Mouse (Mus musculus): Measurements from ENCODE around the gene Foxc2.

Gene Foxc2

DNA sequence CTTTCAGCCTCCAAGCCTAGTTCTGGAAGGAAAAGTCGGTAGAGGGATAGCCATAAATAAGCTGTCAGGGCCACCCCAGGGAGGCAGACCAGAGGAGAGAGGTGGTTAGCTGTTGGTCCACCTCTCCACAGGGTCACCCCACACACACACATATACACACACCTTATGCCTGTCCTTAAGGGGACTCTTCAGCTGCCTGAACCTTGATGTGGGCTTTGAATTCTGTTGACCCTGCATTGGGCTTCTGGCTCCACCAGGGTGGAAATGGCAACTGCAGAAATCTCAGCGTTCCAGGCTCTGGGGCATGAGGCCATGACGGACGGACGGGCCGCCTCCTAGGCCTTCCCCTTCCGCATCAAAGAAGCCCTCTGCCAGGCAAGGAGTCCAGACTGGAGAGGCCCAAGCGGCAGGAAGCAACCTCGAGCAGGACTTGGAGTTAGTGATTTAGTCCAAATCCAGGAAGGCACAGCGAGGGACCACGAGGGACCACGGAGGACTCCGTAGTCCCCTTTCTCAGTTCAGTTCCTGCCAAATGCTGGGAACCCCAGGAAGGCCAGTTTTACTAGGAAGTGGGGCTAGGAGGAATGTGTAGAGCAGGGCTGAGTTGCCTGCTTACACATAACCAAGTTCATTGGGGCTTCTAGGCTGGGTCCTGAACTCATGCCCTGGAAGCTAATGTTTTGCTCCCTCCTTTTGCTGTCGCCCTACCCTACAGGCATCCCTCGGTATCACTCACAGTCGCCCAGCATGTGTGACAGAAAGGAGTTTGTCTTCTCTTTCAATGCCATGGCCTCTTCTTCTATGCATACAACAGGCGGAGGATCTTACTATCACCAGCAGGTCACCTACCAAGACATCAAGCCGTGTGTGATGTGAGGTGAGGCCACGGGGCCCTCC lies 29.7 kb upstream of the Foxc2 start:
- no peak for DNase-seq (ENCODE audit: low spot score in 2 of 2)

- DNase-seq (ENCODE audit: low spot score in 2 of 2): no peak
Observed at GRCm38 (mm10) chr8:121088281-121088680, 27.7 kb upstream of the Foxc2 start.

DNA sequence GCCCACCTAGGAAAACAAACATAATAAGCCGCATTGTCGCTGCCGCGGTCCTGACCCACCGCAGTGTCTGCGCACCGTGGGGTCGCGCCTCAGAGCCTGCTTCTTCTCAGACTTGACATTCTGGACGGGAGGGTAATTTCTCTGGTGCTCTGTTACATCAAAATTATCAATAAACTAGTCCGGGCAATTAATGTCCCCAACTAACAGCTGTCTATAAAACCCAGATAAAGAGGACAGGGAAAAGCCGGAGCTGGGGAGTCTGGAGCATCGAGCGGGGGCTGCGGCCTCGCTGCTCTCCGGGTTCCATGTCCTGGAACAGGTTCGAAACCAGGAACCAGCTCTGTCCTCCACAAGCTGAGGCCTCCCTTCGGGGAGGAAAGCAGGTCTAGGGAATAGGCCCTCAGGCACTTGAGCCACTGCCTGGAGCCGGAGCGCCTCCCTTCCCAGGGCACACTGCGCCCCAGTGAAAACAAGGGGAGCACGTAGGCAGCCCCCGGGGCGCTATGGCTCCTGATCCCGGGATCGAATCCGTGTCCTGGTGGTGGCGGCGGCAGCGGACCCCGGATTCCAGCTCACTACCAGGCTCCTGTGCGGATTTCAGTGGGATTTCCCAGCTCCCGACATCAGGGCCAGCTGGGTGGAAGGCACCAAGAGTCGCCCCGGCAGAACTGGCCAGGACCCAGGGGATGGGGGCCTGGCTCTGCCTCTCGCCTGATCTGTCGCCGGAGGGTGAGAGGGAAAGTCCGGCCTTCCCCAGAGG lies 26.9 kb upstream of the Foxc2 start:
- no peak for DNase-seq (ENCODE audit: low spot score in 2 of 2)

GRCm38 (mm10) chr8:121089631-121090380 lies 26.2 kb upstream of the Foxc2 start:
- no peak for DNase-seq (ENCODE audit: low spot score in 2 of 2)

- DNase-seq (ENCODE audit: low spot score in 2 of 2): no peak
Observed at GRCm38 (mm10) chr8:121090716-121091115, 25.3 kb upstream of the Foxc2 start.

DNA sequence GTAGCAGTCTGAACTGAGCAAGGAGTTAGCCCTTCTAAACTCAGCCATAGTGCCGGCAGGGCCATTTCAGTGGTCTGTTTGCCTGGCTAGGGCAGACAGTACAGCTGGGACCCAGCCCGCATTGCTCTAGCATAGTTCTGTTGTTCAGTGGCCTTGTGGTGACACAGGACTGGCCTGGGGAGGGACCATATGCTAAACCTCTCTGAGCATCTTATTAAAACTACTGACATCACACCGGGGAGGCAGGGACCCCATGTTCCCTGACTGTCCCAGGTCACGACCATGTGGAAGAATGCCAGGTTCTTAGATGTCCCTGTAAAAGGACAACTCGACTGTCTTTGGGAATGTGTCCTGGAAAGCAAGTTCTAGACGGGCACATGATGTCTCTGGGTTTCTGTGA lies 23.8 kb upstream of the Foxc2 start:
- DNase-seq (ENCODE audit: low spot score in 2 of 2): no peak

GRCm38 (mm10) chr8:121092627-121093026 lies 23.3 kb upstream of the Foxc2 start:
- peak; percentile 74 to 79 for DNase-seq (ENCODE audit: low spot score in 2 of 2)

GRCm38 (mm10) chr8:121093496-121093895 lies 22.5 kb upstream of the Foxc2 start:
- no peak for DNase-seq (ENCODE audit: low spot score in 2 of 2)

- peak; percentile 57 to 68 for DNase-seq (ENCODE audit: low spot score in 2 of 2)
Observed at GRCm38 (mm10) chr8:121104049-121104818, 11.7 kb upstream of the Foxc2 start.

GRCm38 (mm10) chr8:121107668-121108656 lies 8.0 kb upstream of the Foxc2 start, which contains the start of gene Mthfsd:
TSS of gene Mthfsd (minus strand) at chr8:121108392.
- peak; percentile 97 to 98 for DNase-seq (ENCODE audit: low spot score in 2 of 2)

DNA sequence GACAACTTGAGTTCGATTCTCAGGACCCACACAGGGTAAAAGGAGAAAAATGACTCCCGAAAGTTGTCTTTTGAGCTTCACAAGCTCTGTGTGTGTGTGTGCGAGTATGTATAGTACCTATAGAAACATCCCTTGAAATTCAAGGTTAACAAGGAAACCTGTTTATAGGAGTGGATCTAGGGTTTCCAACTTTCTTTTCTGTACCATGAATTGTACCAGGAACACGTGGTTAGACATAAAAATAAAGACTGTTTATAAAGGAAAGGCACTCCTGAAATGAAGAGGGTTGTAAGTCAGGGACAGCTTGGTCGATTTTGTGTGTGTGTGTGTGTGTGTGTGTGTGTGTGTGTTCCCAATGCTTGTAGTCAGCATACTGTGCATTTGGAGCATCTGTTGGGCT lies 7.3 kb upstream of the Foxc2 start:
- no peak for DNase-seq (ENCODE audit: low spot score in 2 of 2)

DNA sequence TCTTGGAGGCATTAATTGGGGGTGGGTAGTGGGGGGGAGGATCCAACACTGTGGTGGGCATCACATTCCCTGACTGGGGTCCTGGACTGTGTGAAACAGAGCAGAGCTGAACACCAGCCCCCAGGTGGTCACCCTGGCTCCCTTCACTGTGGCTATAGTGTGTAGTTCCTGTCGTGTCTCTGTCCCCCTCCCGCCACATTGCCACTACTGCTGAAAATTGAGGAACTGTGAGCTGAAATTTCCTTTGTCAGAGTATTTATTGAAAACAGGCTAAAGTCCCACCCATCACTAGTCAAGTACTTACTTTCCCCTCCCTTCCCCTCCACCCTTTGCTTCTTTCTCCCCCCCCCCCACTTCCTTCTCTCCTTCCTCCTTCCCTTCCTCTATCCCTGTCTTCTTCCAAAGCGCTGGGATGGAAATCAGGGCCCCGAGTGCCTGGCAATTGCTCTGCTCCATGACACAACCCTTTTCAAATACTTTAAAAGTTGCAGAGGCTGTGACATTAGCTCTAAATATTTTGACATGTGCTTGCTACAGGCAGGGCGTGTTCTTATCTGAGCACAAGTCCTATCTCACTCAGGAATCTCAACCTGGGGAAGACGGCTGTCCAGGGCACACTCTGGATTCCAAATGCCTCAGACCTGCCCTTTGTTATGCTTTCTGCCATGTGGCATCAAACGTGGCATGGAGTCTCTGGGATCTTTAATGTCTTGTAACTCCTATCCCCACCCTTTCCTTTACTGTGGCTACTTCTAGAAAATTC lies 4.6 kb upstream of the Foxc2 start:
- DNase-seq (ENCODE audit: low spot score in 2 of 2): no peak

DNA sequence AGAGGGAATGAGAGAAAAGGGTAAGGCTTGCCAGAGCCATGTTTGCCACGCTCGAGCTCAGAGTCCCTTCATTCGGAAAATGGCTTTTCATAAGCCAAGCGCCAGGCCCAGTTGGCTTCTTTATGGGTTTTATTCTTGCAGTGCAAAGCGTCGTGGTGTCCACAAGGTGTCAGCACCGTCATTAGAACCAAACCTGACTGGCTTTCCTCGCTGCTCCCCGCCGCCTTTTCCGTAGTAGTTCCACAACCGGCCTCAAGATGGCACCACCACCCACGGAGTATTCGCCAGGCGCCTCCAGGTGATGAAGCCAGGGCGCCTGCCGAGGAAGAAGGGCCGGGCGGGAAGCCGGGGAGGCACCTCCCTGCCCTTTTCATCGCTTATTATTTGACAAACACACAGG lies 2.7 kb upstream of the Foxc2 start:
- DNase-seq (ENCODE audit: low spot score in 2 of 2): peak; percentile 98

DNA sequence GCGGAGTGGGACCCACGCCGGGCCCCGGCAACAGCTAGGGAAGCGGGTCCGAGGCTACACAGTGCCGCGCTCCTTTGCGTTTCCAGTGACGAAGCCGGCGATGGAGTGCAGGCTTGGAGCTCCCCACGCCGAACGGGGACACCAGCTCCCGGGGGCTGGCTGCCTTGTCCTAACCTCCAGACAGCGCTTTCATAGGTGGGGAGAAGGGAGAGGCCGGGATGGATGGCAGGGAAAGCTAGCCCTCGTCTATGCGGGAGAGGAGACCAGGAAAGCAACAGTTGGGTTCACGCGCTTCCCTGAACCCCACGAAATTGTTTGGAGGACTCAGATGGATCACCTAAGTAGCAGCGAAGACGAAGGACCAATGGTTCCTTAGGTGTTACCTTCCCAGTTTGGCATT lies 835 bp upstream of the Foxc2 start:
- DNase-seq (ENCODE audit: low spot score in 2 of 2): no peak

DNA sequence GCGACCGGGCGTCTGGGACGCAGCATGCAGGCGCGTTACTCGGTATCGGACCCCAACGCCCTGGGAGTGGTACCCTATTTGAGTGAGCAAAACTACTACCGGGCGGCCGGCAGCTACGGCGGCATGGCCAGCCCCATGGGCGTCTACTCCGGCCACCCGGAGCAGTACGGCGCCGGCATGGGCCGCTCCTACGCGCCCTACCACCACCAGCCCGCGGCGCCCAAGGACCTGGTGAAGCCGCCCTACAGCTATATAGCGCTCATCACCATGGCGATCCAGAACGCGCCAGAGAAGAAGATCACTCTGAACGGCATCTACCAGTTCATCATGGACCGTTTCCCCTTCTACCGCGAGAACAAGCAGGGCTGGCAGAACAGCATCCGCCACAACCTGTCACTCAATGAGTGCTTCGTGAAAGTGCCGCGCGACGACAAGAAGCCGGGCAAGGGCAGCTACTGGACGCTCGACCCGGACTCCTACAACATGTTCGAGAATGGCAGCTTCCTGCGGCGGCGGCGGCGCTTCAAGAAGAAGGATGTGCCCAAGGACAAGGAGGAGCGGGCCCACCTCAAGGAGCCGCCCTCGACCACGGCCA lies 717 bp downstream of the Foxc2 start:
- DNase-seq (ENCODE audit: low spot score in 2 of 2): no peak

- DNase-seq (ENCODE audit: low spot score in 2 of 2): no peak
Observed at GRCm38 (mm10) chr8:121117186-121117651, 1.2 kb downstream of the Foxc2 start.

DNA sequence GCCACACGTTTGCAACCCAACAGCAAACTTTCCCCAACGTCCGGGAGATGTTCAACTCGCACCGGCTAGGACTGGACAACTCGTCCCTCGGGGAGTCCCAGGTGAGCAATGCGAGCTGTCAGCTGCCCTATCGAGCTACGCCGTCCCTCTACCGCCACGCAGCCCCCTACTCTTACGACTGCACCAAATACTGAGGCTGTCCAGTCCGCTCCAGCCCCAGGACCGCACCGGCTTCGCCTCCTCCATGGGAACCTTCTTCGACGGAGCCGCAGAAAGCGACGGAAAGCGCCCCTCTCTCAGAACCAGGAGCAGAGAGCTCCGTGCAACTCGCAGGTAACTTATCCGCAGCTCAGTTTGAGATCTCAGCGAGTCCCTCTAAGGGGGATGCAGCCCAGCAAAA lies 1.9 kb downstream of the Foxc2 start:
- DNase-seq (ENCODE audit: low spot score in 2 of 2): no peak

DNA sequence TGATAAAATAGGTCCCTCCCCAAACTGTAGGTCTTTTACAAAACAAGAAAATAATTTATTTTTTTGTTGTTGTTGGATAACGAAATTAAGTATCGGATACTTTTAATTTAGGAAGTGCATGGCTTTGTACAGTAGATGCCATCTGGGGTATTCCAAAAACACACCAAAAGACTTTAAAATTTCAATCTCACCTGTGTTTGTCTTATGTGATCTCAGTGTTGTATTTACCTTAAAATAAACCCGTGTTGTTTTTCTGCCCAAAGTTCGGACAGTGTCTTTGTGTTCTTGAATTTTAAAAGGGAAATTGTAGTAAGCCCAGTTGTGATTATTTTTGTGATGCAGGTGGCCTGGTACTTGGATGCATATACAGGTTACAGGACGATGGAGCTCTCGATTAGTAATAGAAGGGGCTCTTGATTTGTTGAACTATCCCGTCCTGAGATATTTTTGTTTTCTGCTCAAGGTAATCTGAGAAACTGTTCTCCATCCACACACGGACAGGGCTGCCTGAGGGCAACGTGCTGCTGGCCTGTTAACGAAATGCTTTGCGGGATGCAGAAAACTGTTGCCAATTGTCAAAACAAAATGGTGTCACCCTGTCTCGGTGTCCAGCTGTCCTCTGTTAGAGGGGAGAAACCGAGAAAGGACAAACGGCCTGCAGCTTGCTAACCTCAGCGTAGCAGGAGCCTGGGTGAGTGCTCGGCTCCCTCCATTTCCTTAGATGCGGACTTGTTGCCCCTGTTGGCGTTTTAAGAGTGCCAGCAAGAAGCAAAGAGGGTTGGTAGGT lies 2.9 kb downstream of the Foxc2 start:
- no peak for DNase-seq (ENCODE audit: low spot score in 2 of 2)

Measured in frontal cortex, postnatal 25 days (tissue).